In the genomic region with DNA sequence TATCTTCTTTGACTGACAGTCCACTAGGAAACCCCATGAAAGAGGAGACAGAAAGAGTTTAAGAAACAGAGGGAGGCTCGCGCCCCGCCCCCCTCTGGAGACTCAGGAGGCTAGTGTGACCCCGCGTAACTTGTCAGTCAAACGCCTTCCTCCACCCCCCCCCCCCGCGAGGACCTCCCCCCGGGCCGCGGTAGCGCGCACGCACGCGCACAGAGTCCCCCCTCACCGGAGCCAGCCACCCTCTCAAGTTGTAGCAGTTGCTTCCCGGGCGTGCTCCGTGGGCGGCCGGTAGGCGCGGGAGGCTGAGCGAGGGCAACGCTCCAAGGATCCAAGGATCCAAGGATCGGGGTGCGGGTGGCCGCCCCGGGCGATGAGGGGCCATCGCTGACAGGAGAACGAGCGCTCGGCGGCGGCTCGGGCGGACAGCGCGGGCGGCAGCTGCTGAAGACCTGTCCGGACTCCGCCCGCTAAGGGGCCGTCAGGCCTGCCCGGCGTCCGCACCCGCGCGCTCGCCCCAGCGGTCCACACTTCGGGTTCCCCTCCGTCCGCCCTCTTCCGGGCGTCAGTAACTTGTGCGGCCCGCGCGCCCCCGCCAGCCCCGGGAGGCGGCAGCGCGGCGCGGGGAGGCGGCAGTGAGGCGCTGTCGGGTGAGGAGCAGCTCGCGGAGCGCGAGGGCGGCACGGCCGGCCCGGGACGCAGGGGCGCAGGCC, we compare ENCODE assay signal across 7 mouse cellular contexts.
DNase-seq lines count a peak whose midpoint lies in the region; ATAC-seq and TF ChIP-seq lines count a peak whose summit lies in the region.
"Not testable (repeated sequence)": the region's sequence is repeated elsewhere in the genome, so short reads cannot be mapped to it uniquely, and the experiment has no call there.

No protein-coding gene starts in this region.

- H3K36me3 ChIP-seq in heart, embryonic 13.5 days; intestine, embryonic 16.5 days (ENCODE audit: control insufficient read depth, insufficient read depth, low read length); liver, adult 2 months (ENCODE audit: control insufficient read depth, insufficient read depth, low read length); midbrain, embryonic 11.5 days (ENCODE audit: control insufficient read depth, insufficient read depth, low read length): not testable (repeated sequence)

- H3K79me2 ChIP-seq in liver, adult 2 months (ENCODE audit: control insufficient read depth, insufficient read depth, low read length) = not testable (repeated sequence)

- not testable (repeated sequence) for TF ChIP-seq CTCF in liver, adult 2 months (IDR thresholded peaks at IDR 0.05; ENCODE audit: low read depth, low read length)

- peak; percentile 2 to 26 for DNase-seq in adrenal gland, adult (ENCODE audit: inconsistent age in 2 of 2, low spot score in 1 of 2)
- DNase-seq in liver, adult 2 months (ENCODE audit: extremely low read depth, low read depth, low spot score) = peak; percentile 44
- peak; percentile 90 for DNase-seq in midbrain, embryonic 11.5 days (ENCODE audit: low spot score, missing footprints)
- DNase-seq in right cerebral cortex, postnatal 4 days = peak; percentile 3

- H3K4me3 ChIP-seq in heart, embryonic 13.5 days = peak overlapping the region; percentile 46
- H3K4me3 ChIP-seq in intestine, embryonic 16.5 days (ENCODE audit: low read length) = peak overlapping the region; percentile 35
- H3K4me3 ChIP-seq in liver, adult 2 months (ENCODE audit: insufficient read depth, low read depth, low read length) = peak overlapping the region; percentile 60; the same call in 1 of the 2 replicates
- peak overlapping the region; percentile 18; the same call in 1 of the 2 replicates for H3K4me3 ChIP-seq in midbrain, embryonic 11.5 days (ENCODE audit: low read depth, low read length)

- 2% methylated on average over 43 of the region's 83 CpGs for WGBS in heart, embryonic 13.5 days
- 2% methylated on average over 51 of the region's 83 CpGs for WGBS in intestine, embryonic 16.5 days
- WGBS in liver, adult 2 months = 3% methylated on average over 56 of the region's 83 CpGs
- 3% methylated on average over 35 of the region's 83 CpGs for WGBS in midbrain, embryonic 11.5 days

- not testable (repeated sequence) for H3K4me1 ChIP-seq in heart, embryonic 13.5 days; intestine, embryonic 16.5 days (ENCODE audit: control insufficient read depth, insufficient read depth, low read length); liver, adult 2 months (ENCODE audit: control insufficient read depth, insufficient read depth, low read length); midbrain, embryonic 11.5 days (ENCODE audit: control insufficient read depth, insufficient read depth, low read length)

- not testable (repeated sequence) for H3K27ac ChIP-seq in heart, embryonic 13.5 days (replicated peaks); intestine, embryonic 16.5 days (ENCODE audit: low read length); liver, adult 2 months (replicated peaks; ENCODE audit: insufficient read depth, low read depth, low read length); midbrain, embryonic 11.5 days (ENCODE audit: low read depth, low read length)

- peak overlapping the region; percentile 66 for H3K4me2 ChIP-seq in heart, embryonic 13.5 days
- peak overlapping the region; percentile 45 for H3K4me2 ChIP-seq in intestine, embryonic 16.5 days (ENCODE audit: low read depth, low read length)
- peak overlapping the region; percentile 17 for H3K4me2 ChIP-seq in midbrain, embryonic 11.5 days

- not testable (repeated sequence) for H3K9me3 ChIP-seq in heart, embryonic 13.5 days; intestine, embryonic 16.5 days (ENCODE audit: control insufficient read depth, low read length); midbrain, embryonic 11.5 days (ENCODE audit: control insufficient read depth, low read length)

- not testable (repeated sequence) for TF ChIP-seq POLR2A in liver, adult 2 months (IDR thresholded peaks at IDR 0.05; ENCODE audit: extremely low read depth, insufficient read depth, low read length)

- H3K27me3 ChIP-seq in heart, embryonic 13.5 days (replicated peaks); intestine, embryonic 16.5 days (replicated peaks; ENCODE audit: control insufficient read depth, insufficient read depth, low read length); liver, adult 2 months (ENCODE audit: control insufficient read depth, insufficient read depth, low read length); midbrain, embryonic 11.5 days (ENCODE audit: control insufficient read depth, insufficient read depth, low read length): not testable (repeated sequence)

- peak; percentile 46; the same call in 1 of the 2 replicates for ATAC-seq in erythroid progenitor cell, adult 5-6 weeks (replicated peaks; ENCODE audit: low FRiP score, poor library complexity, severe bottlenecking)
- peak; percentile 66 for ATAC-seq in heart, embryonic 13.5 days (ENCODE audit: extremely low read depth, insufficient number of reproducible peaks, low FRiP score, low TSS enrichment)
- ATAC-seq in intestine, embryonic 16.5 days = peak; percentile 98
- peak; percentile 97 for ATAC-seq in midbrain, embryonic 11.5 days (ENCODE audit: low FRiP score)

- H3K9ac ChIP-seq in heart, embryonic 13.5 days; intestine, embryonic 16.5 days (ENCODE audit: low read depth, low read length); midbrain, embryonic 11.5 days (ENCODE audit: low read length): not testable (repeated sequence)
- 0 out of 2 replicates have a peak overlapping the region, but pooled peaks have one; percentile 62 for H3K9ac ChIP-seq in liver, adult 2 months (ENCODE audit: low read depth, low read length)

Comparison
In these comparisons a context has a peak if more than half of its experiments do, and no peak if none do; other contexts are left out.
1. DNase-seq: peak in every context shown above with its lines; median percentile 90 in midbrain, embryonic 11.5 days; 44 in liver, adult 2 months; 14 in adrenal gland, adult; 3 in right cerebral cortex, postnatal 4 days.
2. ATAC-seq: peak in every context shown above with its lines; median percentile 98 in intestine, embryonic 16.5 days; 97 in midbrain, embryonic 11.5 days; 66 in heart, embryonic 13.5 days; 46 in erythroid progenitor cell, adult 5-6 weeks.